Mouse (Mus musculus): Measurements from ENCODE around the gene Smg8. TPM values are rescaled to one million over a fixed set of nuclear protein-coding genes. Genes with fewer than 3 reads are reported as not detected.
"Not testable (repeated sequence)": the region's sequence is repeated elsewhere in the genome, so short reads cannot be mapped to it uniquely, and the experiment has no call there.

The Smg8 gene
- polyA plus RNA-seq, 1 experiment from 2014 or later: 22.3 TPM

DNA sequence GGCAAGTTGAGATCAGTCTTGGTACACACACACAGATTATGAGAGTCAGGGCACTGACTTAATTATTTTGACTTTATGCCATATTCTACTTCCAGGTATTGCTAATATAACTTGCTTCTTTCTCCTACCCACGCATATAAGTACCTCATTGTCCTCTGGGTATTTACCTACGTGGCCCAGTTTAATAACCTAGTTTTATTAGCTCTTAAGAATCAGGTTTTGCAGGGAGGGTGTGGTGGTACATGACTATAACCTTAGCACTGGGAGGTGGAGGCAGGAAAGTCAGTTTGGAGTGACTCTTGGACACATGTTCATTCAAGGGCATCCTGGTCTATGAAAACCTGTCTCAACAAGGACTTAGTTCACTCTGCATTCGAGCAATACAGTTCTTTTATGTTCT lies 24.5 kb downstream of the Smg8 start:
- no peak overlapping the region for H3K27ac ChIP-seq (ENCODE audit: low read depth, low read length)
- 78% methylated on average over 3 of the region's 3 CpGs for WGBS
- no peaks in the 10 kb centered on the region for H3K27me3 ChIP-seq (replicated peaks; ENCODE audit: control insufficient read depth, insufficient read depth, low read length)
- ATAC-seq: no peak
- no peak for DNase-seq (ENCODE audit: low spot score)
- H3K36me3 ChIP-seq (ENCODE audit: control insufficient read depth, insufficient read depth, low read length): peaks cover 61% of the 10 kb centered on the region
- no peak overlapping the region for H3K4me3 ChIP-seq (ENCODE audit: low read depth, low read length)
- no peaks in the 10 kb centered on the region for H3K4me1 ChIP-seq (ENCODE audit: control insufficient read depth, insufficient read depth, low read length)
- H3K9ac ChIP-seq (ENCODE audit: low read length): no peak overlapping the region
- no peaks in the 10 kb centered on the region for H3K9me3 ChIP-seq (replicated peaks; ENCODE audit: control insufficient read depth, low read length)
- H3K4me2 ChIP-seq (ENCODE audit: low read length): no peak overlapping the region

DNA sequence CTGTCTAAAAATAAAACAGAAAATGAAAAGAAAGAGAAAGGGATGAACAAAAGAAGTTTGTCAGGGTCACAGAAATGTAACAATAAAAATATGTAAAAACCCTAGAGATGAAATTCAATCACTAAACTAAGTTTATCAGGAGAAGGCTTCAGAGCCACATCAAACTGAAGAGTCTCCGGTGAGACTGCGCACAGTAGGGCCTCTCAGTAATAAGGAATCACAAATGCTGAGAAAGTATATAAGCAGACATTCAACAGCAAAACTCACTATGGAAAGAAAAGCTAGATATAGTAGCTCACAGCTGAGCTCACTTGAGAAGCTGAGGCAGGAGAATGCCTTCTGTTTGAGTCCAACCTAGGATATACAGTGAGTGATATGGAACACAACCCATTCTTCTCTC lies 26.2 kb downstream of the Smg8 start:
- DNase-seq (ENCODE audit: low spot score) (no peak), ATAC-seq (no peak)
- no peaks in the 10 kb centered on the region for H3K9me3 ChIP-seq (replicated peaks; ENCODE audit: control insufficient read depth, low read length)
- H3K9ac ChIP-seq (ENCODE audit: low read length): no peak overlapping the region
- no peak overlapping the region for H3K4me3 ChIP-seq (ENCODE audit: low read depth, low read length)
- H3K36me3 ChIP-seq (ENCODE audit: control insufficient read depth, insufficient read depth, low read length): peaks cover 72% of the 10 kb centered on the region
- no peak overlapping the region for H3K4me2 ChIP-seq (ENCODE audit: low read length)
- 98% methylated on average over 2 of the region's 2 CpGs for WGBS
- H3K27ac ChIP-seq (ENCODE audit: low read depth, low read length): no peak overlapping the region
- no peaks in the 10 kb centered on the region for H3K4me1 ChIP-seq (ENCODE audit: control insufficient read depth, insufficient read depth, low read length)
- no peaks in the 10 kb centered on the region for H3K27me3 ChIP-seq (replicated peaks; ENCODE audit: control insufficient read depth, insufficient read depth, low read length)

DNA sequence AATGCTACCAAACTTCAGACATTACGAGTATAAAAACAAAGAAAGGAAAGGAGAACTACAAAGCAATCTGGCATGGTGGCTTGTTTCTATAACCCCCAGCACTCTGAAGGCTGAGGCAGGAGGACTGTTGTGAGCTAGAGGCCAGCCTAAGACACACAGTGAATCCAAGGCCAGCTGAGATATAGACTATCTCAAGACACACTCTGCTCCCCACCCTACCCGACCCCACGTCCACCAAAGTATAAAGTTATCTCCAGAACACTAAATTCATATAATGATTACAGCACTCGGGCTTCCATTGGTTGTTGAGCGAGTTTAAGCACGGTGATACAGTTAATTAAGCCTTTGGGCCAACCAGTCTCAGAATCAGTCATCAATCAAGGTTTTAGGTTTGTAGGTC lies 30.3 kb downstream of the Smg8 start:
- peaks cover 82% of the 10 kb centered on the region for H3K36me3 ChIP-seq (ENCODE audit: control insufficient read depth, insufficient read depth, low read length)
- no peak overlapping the region for H3K27ac ChIP-seq (ENCODE audit: low read depth, low read length)

DNA sequence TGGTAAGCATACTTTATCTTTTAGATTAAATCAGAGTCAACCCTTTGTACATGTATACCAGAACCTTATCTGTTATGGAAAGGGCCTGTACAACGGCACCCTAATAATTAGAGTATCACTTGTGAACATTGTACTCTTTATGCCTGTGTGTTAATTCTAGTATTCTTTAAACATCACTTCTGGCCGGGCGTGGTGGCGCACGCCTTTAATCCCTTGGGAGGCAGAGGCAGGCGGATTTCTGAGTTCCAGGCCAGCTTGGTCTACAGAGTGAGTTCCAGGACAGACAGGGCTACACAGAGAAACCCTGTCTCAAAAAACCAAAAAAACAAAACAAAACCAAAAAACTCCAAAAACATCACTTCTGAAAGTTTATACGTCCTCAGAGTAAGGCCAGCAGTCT lies 37.7 kb downstream of the Smg8 start:
- DNase-seq (ENCODE audit: low spot score); H3K4me3 ChIP-seq (ENCODE audit: low read depth, low read length); H3K9me3 ChIP-seq (replicated peaks; ENCODE audit: control insufficient read depth, low read length); H3K27me3 ChIP-seq (replicated peaks; ENCODE audit: control insufficient read depth, insufficient read depth, low read length); H3K27ac ChIP-seq (ENCODE audit: low read depth, low read length); H3K4me1 ChIP-seq (ENCODE audit: control insufficient read depth, insufficient read depth, low read length); H3K9ac ChIP-seq (ENCODE audit: low read length); H3K4me2 ChIP-seq (ENCODE audit: low read length); ATAC-seq: not testable (repeated sequence)
- peaks cover 83% of the 10 kb centered on the region for H3K36me3 ChIP-seq (ENCODE audit: control insufficient read depth, insufficient read depth, low read length)
- 96% methylated on average over 7 of the region's 7 CpGs for WGBS

More for the DNA sequence above, 30.3 kb downstream of the Smg8 start:
- Histone ChIP-seq H3K9me3 (replicated peaks; ENCODE audit: control insufficient read depth, low read length) (no peaks in the 10 kb centered on the region), H3K27me3 (replicated peaks; ENCODE audit: control insufficient read depth, insufficient read depth, low read length) (no peaks in the 10 kb centered on the region), H3K4me2 (ENCODE audit: low read length) (no peak overlapping the region), H3K4me1 (ENCODE audit: control insufficient read depth, insufficient read depth, low read length) (no peaks in the 10 kb centered on the region), H3K4me3 (ENCODE audit: low read depth, low read length) (no peak overlapping the region), H3K9ac (ENCODE audit: low read length) (no peak overlapping the region)
- WGBS: 95% methylated on average over 6 of the region's 6 CpGs
- ATAC-seq: no peak
- DNase-seq (ENCODE audit: low spot score): no peak

DNA sequence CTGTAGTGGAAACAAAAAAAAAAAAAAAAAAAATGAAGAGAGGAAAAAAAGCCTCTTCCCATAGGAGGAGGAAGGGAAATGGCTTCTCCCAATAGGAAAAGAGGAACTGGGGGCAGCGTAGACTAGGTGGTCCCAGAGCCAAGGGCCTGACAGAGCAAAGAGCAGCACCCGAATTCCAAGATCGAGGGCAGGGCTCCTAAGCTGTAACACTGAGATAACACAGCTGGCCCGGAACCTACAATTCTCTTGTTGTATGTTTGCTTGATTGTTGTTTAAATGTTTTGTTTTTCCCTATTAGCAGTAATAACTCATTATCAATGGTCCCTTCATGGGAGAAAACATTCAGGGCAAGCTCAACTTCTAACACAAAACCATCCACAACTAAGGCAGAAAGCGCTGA lies 39.6 kb downstream of the Smg8 start:
- no peaks in the 10 kb centered on the region for H3K9me3 ChIP-seq (replicated peaks; ENCODE audit: control insufficient read depth, low read length)
- H3K4me1 ChIP-seq (ENCODE audit: control insufficient read depth, insufficient read depth, low read length): no peaks in the 10 kb centered on the region
- no peaks in the 10 kb centered on the region for H3K27me3 ChIP-seq (replicated peaks; ENCODE audit: control insufficient read depth, insufficient read depth, low read length)
- no peak overlapping the region for H3K4me3 ChIP-seq (ENCODE audit: low read depth, low read length)
- H3K9ac ChIP-seq (ENCODE audit: low read length): no peak overlapping the region
- ATAC-seq (no peak), DNase-seq (ENCODE audit: low spot score) (no peak)
- no peak overlapping the region for H3K27ac ChIP-seq (ENCODE audit: low read depth, low read length)
- WGBS: 95% methylated on average over 5 of the region's 5 CpGs
- H3K36me3 ChIP-seq (ENCODE audit: control insufficient read depth, insufficient read depth, low read length): peaks cover 82% of the 10 kb centered on the region
- no peak overlapping the region for H3K4me2 ChIP-seq (ENCODE audit: low read length)

DNA sequence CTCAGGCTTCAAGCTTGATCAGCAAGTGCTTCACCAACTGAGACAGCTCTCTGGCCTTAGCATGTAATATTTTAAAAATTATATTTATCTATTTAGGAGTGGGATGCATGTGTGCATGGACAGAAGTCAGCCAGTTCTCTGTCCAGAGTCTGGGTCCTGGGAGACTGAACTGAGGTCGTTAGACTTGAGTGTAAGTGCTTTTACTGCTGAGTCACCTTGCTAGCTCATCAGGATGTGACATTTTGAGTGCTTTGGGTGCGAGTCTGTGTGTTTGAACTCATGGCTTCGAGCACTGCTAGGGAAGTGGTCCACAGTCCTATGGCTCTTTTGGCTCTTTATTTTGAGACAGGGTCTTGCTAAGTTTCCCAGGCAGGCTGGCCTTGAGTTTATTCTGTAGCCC lies 43.5 kb downstream of the Smg8 start:
- H3K36me3 ChIP-seq (ENCODE audit: control insufficient read depth, insufficient read depth, low read length): peaks cover 90% of the 10 kb centered on the region
- 94% methylated on average over 3 of the region's 3 CpGs for WGBS
- H3K9ac ChIP-seq (ENCODE audit: low read length): no peak overlapping the region
- no peaks in the 10 kb centered on the region for H3K4me1 ChIP-seq (ENCODE audit: control insufficient read depth, insufficient read depth, low read length)
- H3K27me3 ChIP-seq (replicated peaks; ENCODE audit: control insufficient read depth, insufficient read depth, low read length): no peaks in the 10 kb centered on the region
- DNase-seq (ENCODE audit: low spot score) (no peak), ATAC-seq (no peak)
- no peak overlapping the region for H3K4me3 ChIP-seq (ENCODE audit: low read depth, low read length)
- H3K9me3 ChIP-seq (replicated peaks; ENCODE audit: control insufficient read depth, low read length): no peaks in the 10 kb centered on the region
- H3K27ac ChIP-seq (ENCODE audit: low read depth, low read length): no peak overlapping the region
- H3K4me2 ChIP-seq (ENCODE audit: low read length): no peak overlapping the region

DNA sequence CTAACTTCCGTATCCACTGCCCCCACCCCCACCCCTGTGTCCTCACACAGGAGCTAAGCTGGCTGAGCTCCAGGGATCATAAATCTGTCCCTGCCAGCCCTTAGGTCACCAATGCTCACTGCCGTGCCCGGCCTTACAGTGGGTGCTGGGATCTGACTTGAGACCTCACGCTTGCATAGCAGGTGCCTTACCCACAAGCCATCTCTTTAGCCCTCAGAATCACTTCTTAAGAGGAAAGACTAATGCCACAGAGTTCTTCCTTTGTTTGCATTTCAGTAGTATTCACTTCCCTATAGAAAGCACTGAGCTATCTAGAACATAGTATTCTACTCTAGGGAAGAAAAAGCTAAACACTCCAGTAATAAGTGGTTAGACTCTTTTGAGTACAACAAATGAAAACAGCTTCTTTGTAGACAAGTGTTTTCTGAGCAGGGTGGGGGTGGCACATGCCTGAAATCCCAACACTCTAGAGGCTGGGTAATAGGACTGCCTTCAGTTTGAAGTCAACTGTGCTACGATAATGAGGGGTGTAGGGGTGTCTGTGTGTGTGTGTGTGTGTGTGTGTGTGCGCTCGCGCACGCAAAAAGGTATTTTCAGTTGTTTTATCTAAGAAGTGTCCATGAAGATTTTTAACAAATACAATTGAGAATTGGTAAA lies 47.1 kb downstream of the Smg8 start:
- WGBS: 94% methylated on average over 9 of the region's 9 CpGs
- ATAC-seq: no peak
- H3K36me3 ChIP-seq (ENCODE audit: control insufficient read depth, insufficient read depth, low read length): peaks cover 88% of the 10 kb centered on the region
- no peak overlapping the region for H3K4me3 ChIP-seq (ENCODE audit: low read depth, low read length)
- H3K27ac ChIP-seq (ENCODE audit: low read depth, low read length): no peak overlapping the region
- H3K4me1 ChIP-seq (ENCODE audit: control insufficient read depth, insufficient read depth, low read length): no peaks in the 10 kb centered on the region
- H3K27me3 ChIP-seq (replicated peaks; ENCODE audit: control insufficient read depth, insufficient read depth, low read length): no peaks in the 10 kb centered on the region
- H3K4me2 ChIP-seq (ENCODE audit: low read length): no peak overlapping the region
- DNase-seq (ENCODE audit: low spot score): no peak
- H3K9me3 ChIP-seq (replicated peaks; ENCODE audit: control insufficient read depth, low read length): no peaks in the 10 kb centered on the region
- H3K9ac ChIP-seq (ENCODE audit: low read length): no peak overlapping the region

DNA sequence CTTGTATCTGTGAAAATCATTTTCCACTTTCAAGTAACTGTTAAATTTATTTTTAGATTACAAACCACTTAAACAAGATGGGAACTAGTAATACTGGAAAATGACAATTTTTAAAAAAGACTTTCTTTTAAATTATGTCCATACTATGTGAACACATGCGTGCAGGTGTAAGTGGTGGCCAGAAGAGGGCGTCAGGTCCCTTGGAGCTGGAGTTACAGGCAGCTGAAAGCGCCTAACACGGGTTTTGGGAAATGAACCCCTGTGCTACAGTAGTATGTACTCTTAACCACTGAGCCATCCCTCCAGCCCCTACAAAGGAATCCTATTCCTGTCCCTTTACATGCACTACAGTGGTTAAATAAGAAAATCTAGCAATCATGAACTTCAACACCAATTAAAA lies 50.4 kb downstream of the Smg8 start:
- H3K27ac ChIP-seq (ENCODE audit: low read depth, low read length): no peak overlapping the region
- H3K4me2 ChIP-seq (ENCODE audit: low read length): no peak overlapping the region
- H3K36me3 ChIP-seq (ENCODE audit: control insufficient read depth, insufficient read depth, low read length): peaks cover 87% of the 10 kb centered on the region
- DNase-seq (ENCODE audit: low spot score) (no peak), ATAC-seq (no peak)
- 76% methylated on average over 4 of the region's 4 CpGs for WGBS
- no peaks in the 10 kb centered on the region for H3K4me1 ChIP-seq (ENCODE audit: control insufficient read depth, insufficient read depth, low read length)
- H3K9me3 ChIP-seq (replicated peaks; ENCODE audit: control insufficient read depth, low read length): no peaks in the 10 kb centered on the region
- H3K4me3 ChIP-seq (ENCODE audit: low read depth, low read length): no peak overlapping the region
- no peaks in the 10 kb centered on the region for H3K27me3 ChIP-seq (replicated peaks; ENCODE audit: control insufficient read depth, insufficient read depth, low read length)
- no peak overlapping the region for H3K9ac ChIP-seq (ENCODE audit: low read length)

DNA sequence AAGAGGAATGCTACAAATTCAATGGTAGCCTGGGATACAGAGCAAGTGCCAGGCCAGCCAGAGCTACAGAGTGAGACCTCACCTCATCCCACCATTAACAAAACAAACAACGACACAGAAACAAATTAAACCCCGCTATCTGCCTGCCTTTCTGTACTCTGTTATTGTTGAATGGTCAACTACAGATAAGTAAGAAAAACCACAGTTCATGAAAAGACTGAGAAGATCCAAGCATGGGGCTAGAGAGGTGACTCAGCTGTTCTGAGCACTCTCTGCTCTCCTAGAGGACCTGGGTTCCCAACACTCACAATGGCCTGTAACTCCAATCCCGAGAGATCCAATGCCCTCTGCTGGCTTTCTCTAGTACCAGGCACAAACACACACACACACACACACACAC lies 58.4 kb downstream of the Smg8 start:
- no peak overlapping the region for H3K9ac ChIP-seq (ENCODE audit: low read length)
- H3K4me1 ChIP-seq (ENCODE audit: control insufficient read depth, insufficient read depth, low read length): no peaks in the 10 kb centered on the region
- DNase-seq (ENCODE audit: low spot score): no peak
- H3K27ac ChIP-seq (ENCODE audit: low read depth, low read length): no peak overlapping the region
- H3K9me3 ChIP-seq (replicated peaks; ENCODE audit: control insufficient read depth, low read length): no peaks in the 10 kb centered on the region
- H3K36me3 ChIP-seq (ENCODE audit: control insufficient read depth, insufficient read depth, low read length): peaks cover 14% of the 10 kb centered on the region
- no peak for ATAC-seq
- WGBS: 90% methylated on average over 3 of the region's 3 CpGs
- no peak overlapping the region for H3K4me2 ChIP-seq (ENCODE audit: low read length)
- H3K4me3 ChIP-seq (ENCODE audit: low read depth, low read length): no peak overlapping the region
- H3K27me3 ChIP-seq (replicated peaks; ENCODE audit: control insufficient read depth, insufficient read depth, low read length): no peaks in the 10 kb centered on the region
